Mouse (Mus musculus) heart, adult 2 months (tissue): ENCODE data around the gene Mbd5. TPM values are rescaled to one million over a fixed set of nuclear protein-coding genes. Genes with fewer than 3 reads are reported as not detected.

ENCODE experiments used
- DNase-seq, 2 experiments: peaks; one replicate each; pipeline ENCODE4 v3.0.0; 2021
- H3K27ac ChIP-seq: fragments of 200-600 bp; 2 replicates; pipeline ENCODE4 v1.8.1; 2022
- H3K27me3 ChIP-seq: fragments of 200-500 bp; 2 replicates; pipeline ENCODE4 v1.6.1; 2012; ENCODE audit warnings: mild to moderate bottlenecking, low read length, inconsistent platforms, mixed read lengths; ENCODE audit not compliant: control insufficient read depth, insufficient read depth
- H3K36me3 ChIP-seq: fragments of 200-500 bp; 2 replicates; pipeline ENCODE4 v1.6.1; 2012; ENCODE audit warnings: low read length, inconsistent platforms; ENCODE audit not compliant: control insufficient read depth, insufficient read depth
- H3K4me1 ChIP-seq: fragments of 200-500 bp; 2 replicates; pipeline ENCODE4 v1.6.1; 2011; ENCODE audit warnings: low read length; ENCODE audit not compliant: control insufficient read depth, insufficient read depth
- H3K4me3 ChIP-seq: fragments of 200-600 bp; 2 replicates; pipeline ENCODE4 v1.8.1; 2022
- H3K79me2 ChIP-seq: fragments of 200-500 bp; replicated peaks from 2 replicates; pipeline ENCODE4 v1.6.1; 2012; ENCODE audit warnings: mild to moderate bottlenecking, inconsistent platforms, low read length, moderate library complexity, mixed read lengths; ENCODE audit not compliant: control insufficient read depth, insufficient read depth
- H3K9ac ChIP-seq: fragments of 200-500 bp; 2 replicates; pipeline ENCODE4 v1.6.1; 2012; ENCODE audit warnings: low read depth, mild to moderate bottlenecking, control low read depth, inconsistent platforms, low read length, mixed read lengths
- CTCF ChIP-seq: fragments of 200-600 bp; IDR thresholded peaks from 2 replicates; pipeline ENCODE4 v1.8.1; 2022; ENCODE audit warnings: antibody characterized with exemption, mild to moderate bottlenecking, moderate library complexity
- EP300 ChIP-seq: fragments of 200-500 bp; IDR thresholded peaks from 2 replicates; pipeline ENCODE4 v1.6.1; 2011; ENCODE audit warnings: low read depth, low read length, control low read depth; ENCODE audit not compliant: insufficient read depth
- POLR2A ChIP-seq: fragments of 200-500 bp; IDR thresholded peaks from 2 replicates; pipeline ENCODE4 v1.6.1; 2011; ENCODE audit warnings: mild to moderate bottlenecking, low read depth, low read length, control low read depth; ENCODE audit not compliant: insufficient read depth
- WGBS: fragments of 180-500 bp; shearing (Covaris S2); methylation state at CpG from one replicate; pipeline ENCODE4 v1.1.7; 2018; 5-methylcytosine and 5-hydroxymethylcytosine counted together
- intact Hi-C: fragments of 180-260 bp; cut with DNase I; formaldehyde crosslinking; loops from one replicate; pipeline ENCODE4 v1.15.1; 2025
- polyA plus RNA-seq: library from polyadenylated mRNA; depleted of rRNA; stranded (reverse); fragments of >200 nt; gene quantifications from 2 replicates; pipeline ENCODE4 v1.2.3, GENCODE M21; 2012
- total RNA-seq, 2 experiments: library from RNA; stranded (reverse); gene quantifications; 2 replicates each; pipeline ENCODE4 v1.2.3; 2021

Gene Mbd5
- total and polyA plus RNA-seq, 3 experiments, result 6.0 to 35.3 (median 29.1) TPM

DNA sequence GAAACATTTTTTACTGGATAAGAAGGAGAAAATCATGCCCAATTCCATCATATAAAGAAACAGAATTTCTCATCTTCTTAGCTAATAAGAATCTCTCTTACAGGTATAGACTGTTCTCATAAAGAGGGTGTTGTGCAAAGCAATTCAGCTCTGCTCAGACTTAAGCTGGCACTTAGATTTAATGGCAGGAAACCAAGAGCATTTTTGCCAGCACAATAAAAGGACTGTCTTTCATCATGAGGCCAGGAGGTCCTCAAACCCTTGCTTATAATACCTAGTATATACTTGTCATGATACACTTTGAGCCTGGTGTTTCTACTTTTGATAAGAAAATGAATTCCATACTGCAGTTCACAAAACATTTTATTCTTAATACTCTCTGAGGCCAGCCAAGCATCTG, 331.2 kb downstream of the Mbd5 start:
- Histone ChIP-seq H3K79me2 (no peaks in the 10 kb centered on the region), H3K27ac (no peak overlapping the region), H3K9ac (no peak overlapping the region), H3K36me3 (no peaks in the 10 kb centered on the region), H3K4me3 (no peak overlapping the region), H3K4me1 (no peaks in the 10 kb centered on the region), H3K27me3 (no peaks in the 10 kb centered on the region)
- intact Hi-C loops, result no loop called here
- no peak for DNase-seq
- TF ChIP-seq POLR2A, result no peak
- TF ChIP-seq EP300, result no peak
- no peak for TF ChIP-seq CTCF

DNA sequence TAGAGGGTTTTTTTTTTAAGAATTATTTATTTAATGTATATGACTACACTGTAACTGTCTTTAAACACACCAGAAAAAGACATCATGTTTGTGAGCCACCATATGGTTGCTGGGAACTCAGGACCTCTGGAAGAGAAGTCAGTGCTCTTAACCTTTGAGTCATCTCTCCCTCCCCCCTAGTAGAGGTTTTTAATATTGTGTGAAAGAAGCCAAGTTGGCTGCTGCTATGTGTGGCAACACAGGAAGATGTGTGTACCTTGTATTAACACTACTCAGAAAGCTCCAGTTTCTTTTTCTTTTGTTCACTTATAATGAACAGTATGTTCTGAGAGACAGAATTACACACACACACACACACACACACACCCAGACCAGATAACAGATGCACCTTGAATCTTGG, 334.3 kb downstream of the Mbd5 start:
- no peaks in the 10 kb centered on the region for H3K27me3 ChIP-seq
- no peaks in the 10 kb centered on the region for H3K79me2 ChIP-seq
- no peaks in the 10 kb centered on the region for H3K4me1 ChIP-seq
- DNase-seq, result no peak
- TF ChIP-seq CTCF (no peak), EP300 (no peak), POLR2A (no peak)
- no peaks in the 10 kb centered on the region for H3K36me3 ChIP-seq
- intact Hi-C loops, result no loop called here
- no peak overlapping the region for H3K9ac ChIP-seq
- no peak overlapping the region for H3K27ac ChIP-seq
- no peak overlapping the region for H3K4me3 ChIP-seq

DNA sequence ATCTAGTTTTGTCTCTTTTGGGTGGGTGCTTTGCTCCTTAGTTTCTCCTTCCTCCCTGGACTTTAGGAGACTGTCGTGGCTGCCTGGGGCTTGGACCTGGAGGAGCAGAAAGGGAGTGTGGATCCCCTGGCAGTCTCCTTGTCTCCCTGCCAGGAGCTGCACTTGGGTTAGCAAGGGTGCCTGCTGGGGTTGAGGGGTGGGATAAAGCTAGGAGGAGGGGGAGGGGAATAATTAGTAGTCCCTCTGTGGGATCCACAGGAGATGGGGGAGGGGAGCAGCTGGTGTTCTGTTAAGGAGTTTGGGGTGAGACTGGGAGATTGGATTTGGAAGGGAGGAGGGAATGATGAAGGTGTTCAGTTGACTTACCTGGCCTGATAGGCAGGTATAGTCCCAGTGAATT, 337.7 kb downstream of the Mbd5 start:
- H3K27me3 ChIP-seq, result no peaks in the 10 kb centered on the region
- intact Hi-C loops, result no loop called here
- H3K4me3 ChIP-seq, result no peak overlapping the region
- H3K79me2 ChIP-seq, result no peaks in the 10 kb centered on the region
- H3K9ac ChIP-seq, result no peak overlapping the region
- TF ChIP-seq EP300, result no peak
- TF ChIP-seq POLR2A, result no peak
- TF ChIP-seq CTCF, result no peak
- no peaks in the 10 kb centered on the region for H3K4me1 ChIP-seq
- no peaks in the 10 kb centered on the region for H3K36me3 ChIP-seq
- DNase-seq, result no peak
- H3K27ac ChIP-seq, result no peak overlapping the region
- 47% methylated on average over 1 of the region's 1 CpGs for WGBS

DNA sequence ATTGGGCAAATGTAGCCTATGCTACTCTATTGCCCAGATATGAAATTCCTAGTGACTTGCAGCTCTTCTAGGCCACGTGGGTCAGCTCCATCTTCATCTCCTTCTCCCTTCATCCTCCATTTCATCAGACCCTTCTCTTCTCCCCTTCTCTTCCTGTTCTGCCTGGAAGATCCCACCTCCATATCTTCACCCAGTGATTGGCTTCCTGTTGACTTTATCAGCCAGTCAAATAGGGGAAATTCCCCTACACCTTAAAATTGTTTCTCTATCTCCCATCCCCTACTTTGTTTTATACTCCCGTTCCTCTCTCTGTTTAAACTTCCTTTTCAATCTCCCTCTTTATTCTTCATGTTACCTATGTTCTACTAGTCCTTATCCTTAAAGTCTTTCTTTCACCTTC, 342.4 kb downstream of the Mbd5 start:
- H3K27ac ChIP-seq, result no peak overlapping the region
- TF ChIP-seq CTCF (no peak), POLR2A (no peak)
- intact Hi-C loops, result no loop called here
- 67% methylated on average over 2 of the region's 2 CpGs for WGBS
- no peaks in the 10 kb centered on the region for H3K4me1 ChIP-seq
- H3K79me2 ChIP-seq, result no peaks in the 10 kb centered on the region
- H3K4me3 ChIP-seq, result no peak overlapping the region
- H3K9ac ChIP-seq, result no peak overlapping the region
- no peaks in the 10 kb centered on the region for H3K27me3 ChIP-seq
- DNase-seq, result no peak
- no peaks in the 10 kb centered on the region for H3K36me3 ChIP-seq

DNA sequence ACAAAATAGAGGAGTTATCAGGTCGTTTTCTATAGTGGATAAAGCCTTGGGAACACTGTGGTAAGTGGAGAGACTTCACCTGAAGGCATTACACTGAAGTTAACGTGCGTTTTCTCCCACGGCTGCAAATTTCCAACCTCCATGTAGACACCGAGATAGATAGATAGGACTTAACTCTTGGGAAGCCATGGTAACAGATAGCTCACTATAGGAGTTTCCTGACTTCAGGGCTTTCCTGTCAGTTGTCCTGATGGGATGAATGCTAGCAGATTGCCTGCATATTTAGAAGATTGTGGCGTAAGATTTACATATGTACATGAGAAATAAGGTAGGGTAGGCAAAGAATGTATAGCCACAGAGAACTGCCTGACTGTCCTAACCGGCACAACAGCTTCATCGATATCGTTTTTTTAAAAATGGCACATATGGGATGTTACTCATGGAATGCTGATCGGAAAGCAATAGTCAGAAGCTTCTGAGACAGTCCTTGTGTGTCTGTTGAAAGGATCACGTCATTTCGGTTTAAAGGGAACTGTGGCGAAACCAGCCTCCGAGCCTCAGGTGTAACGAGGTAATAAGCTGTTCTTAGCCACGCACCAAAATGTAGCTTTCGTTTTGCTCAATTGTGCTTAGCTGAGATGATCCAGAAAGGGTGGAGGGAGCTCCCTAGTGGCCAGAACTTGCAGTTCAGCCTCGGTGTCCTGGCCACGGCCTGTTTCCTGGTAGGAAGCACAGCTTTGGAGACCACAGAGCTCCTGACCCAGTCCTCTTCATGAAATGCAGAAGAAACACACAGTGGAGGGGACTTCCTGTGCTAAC, 363.5 kb downstream of the Mbd5 start:
- Histone ChIP-seq H3K79me2 (no peaks in the 10 kb centered on the region), H3K4me1 (no peaks in the 10 kb centered on the region; the same call in 1 of the 2 replicates), H3K4me3 (peak overlapping the region; percentile 60), H3K27me3 (no peaks in the 10 kb centered on the region), H3K36me3 (no peaks in the 10 kb centered on the region), H3K9ac (peak overlapping the region; percentile 69), H3K27ac (0 out of 2 replicates have a peak overlapping the region, but pooled peaks have one; percentile 34)
- peak; percentile 82 to 87 for DNase-seq
- TF ChIP-seq EP300 (peak; percentile 81), CTCF (peak; percentile 99; the same call in 1 of the 2 replicates), POLR2A (no peak)
- WGBS, result 20% methylated on average over 19 of the region's 19 CpGs
- intact Hi-C loops, result loop anchor here (2.0 to 10.0 kb wide), 2 partner anchors 398 to 1308 kb away; no protein-coding TSS in a partner anchor

DNA sequence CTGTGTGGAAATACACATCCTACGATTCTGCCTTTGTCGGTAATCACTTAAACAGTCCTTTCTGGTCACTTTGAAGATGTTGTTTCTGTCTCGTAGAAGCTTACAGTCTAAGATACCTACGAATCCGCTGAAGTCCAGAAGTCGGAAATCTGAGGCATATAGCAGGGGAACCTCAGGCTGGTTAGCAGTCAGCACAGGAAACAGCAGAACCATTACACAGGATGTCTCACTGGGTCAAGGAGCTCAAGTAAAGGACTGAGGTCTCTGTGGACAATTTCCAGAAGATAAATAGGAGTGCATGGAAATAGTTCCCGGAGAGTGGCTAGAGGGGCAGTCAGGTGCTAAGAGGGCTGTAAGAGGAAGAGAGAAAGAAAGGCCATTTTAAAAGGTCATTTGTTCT, 384.3 kb downstream of the Mbd5 start:
- no peaks in the 10 kb centered on the region for H3K79me2 ChIP-seq
- no peaks in the 10 kb centered on the region for H3K36me3 ChIP-seq
- 70% methylated on average over 7 of the region's 7 CpGs for WGBS
- no peaks in the 10 kb centered on the region for H3K4me1 ChIP-seq
- no peaks in the 10 kb centered on the region for H3K27me3 ChIP-seq
- no peak for DNase-seq
- intact Hi-C loops, result no loop called here
- H3K27ac ChIP-seq, result no peak overlapping the region
- no peak overlapping the region for H3K9ac ChIP-seq
- no peak overlapping the region for H3K4me3 ChIP-seq
- TF ChIP-seq POLR2A, result no peak
- TF ChIP-seq CTCF, result no peak
- no peak for TF ChIP-seq EP300
